Mouse (Mus musculus): ENCODE results near the gene Uevld. TPM values are rescaled to one million over a fixed set of nuclear protein-coding genes. Genes with fewer than 3 reads are reported as not detected.
"Not testable (repeated sequence)": the region's sequence is repeated elsewhere in the genome, so short reads cannot be mapped to it uniquely, and the experiment has no call there.

The Uevld gene
- polyA plus RNA-seq, 1 experiment: 11.3 TPM

DNA sequence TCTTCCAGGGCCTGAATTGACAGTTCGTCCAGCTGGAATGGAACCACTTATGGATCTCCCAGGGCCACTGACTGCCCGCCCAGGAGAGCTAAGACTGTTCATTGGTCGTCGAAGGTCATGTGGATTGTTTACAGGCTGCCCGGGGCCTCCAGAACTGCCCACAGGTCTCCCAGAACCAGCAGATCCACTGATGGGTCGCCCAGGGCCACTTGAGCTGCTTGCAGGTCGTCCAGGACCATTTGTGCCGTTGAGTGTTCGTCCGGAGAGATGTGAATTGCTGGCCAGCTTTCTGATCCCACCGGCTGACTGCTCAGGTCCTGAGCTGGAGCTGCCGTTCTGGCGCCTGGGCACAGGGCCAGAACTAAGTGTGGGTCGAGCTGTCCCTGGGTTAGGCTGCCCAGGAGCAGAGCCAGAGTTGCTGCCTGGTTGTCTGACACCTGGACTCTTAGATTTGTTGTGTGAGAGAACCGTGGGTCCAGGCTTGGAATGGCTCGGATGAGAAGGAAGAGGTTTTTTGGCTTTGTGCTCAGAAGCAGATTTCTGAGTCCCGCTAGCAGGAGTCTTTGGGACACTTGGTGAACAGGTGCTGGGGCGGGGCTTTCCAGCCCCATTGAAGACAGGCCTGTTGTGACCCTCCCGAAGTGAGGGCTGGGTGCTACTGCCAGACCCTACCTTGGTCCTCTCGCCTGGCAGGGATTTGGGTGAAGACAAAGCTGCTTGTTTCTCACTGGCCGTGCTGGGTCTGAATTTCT lies 39.5 kb upstream of the Uevld start:
- H3K4me1 ChIP-seq (ENCODE audit: control insufficient read depth, insufficient read depth, low read length): peaks cover 28% of the 10 kb centered on the region
- no peak overlapping the region for H3K27ac ChIP-seq (ENCODE audit: insufficient read depth, low read depth, low read length)
- no peak overlapping the region for H3K4me3 ChIP-seq (ENCODE audit: insufficient read depth, low read length)
- TF ChIP-seq POLR2A (IDR thresholded peaks at IDR 0.05; ENCODE audit: borderline replicate concordance, low read depth, low read length) (no peak), CTCF (IDR thresholded peaks at IDR 0.05; ENCODE audit: low read depth, low read length) (no peak)

DNA sequence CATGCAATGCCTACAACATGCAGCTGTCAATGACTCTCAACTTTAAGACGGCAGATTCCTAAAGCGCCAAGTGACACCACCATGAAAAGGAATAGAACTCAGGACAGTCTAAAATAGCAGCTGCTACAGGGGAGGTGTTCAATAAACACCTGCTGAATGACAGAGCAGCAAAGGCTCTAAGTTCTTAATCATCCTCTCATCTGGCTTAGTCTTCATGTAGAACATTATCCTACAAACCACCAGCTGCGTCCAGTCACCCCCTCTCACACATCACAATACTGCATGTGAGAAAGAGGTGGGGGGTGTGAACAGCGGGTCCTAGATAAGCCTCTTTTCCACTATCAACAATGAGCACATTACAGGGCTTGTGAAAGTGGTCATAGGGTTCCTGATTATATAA lies 38.7 kb upstream of the Uevld start:
- H3K4me3 ChIP-seq (ENCODE audit: insufficient read depth, low read length): no peak overlapping the region
- TF ChIP-seq CTCF (IDR thresholded peaks at IDR 0.05; ENCODE audit: low read depth, low read length): no peak
- TF ChIP-seq POLR2A (IDR thresholded peaks at IDR 0.05; ENCODE audit: borderline replicate concordance, low read depth, low read length): no peak
- H3K4me1 ChIP-seq (ENCODE audit: control insufficient read depth, insufficient read depth, low read length): peaks cover 29% of the 10 kb centered on the region
- H3K27ac ChIP-seq (ENCODE audit: insufficient read depth, low read depth, low read length): no peak overlapping the region

DNA sequence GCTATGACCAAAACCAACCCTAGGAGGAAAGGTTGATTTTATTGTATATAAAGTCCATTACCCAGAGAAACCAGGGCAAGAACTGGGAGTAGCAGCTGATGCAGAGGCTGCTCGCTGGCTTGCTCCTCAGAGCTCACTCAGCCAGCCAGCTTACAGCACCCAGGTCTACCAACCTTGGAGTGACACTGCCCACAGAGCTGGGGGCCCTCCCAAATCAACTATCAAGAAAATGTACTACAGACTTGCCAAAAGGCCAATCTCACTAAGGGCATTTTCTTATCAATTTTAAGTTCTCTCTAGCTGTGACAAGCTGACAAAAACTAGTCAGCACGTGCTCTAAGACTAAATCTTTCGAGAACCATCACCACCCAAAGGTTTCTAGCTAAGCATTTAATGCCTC lies 37.2 kb upstream of the Uevld start:
- H3K4me1 ChIP-seq (ENCODE audit: control insufficient read depth, insufficient read depth, low read length): peaks cover 27% of the 10 kb centered on the region
- H3K4me3 ChIP-seq (ENCODE audit: insufficient read depth, low read length): no peak overlapping the region
- no peak overlapping the region for H3K27ac ChIP-seq (ENCODE audit: insufficient read depth, low read depth, low read length)
- TF ChIP-seq CTCF (IDR thresholded peaks at IDR 0.05; ENCODE audit: low read depth, low read length): no peak
- no peak for TF ChIP-seq POLR2A (IDR thresholded peaks at IDR 0.05; ENCODE audit: borderline replicate concordance, low read depth, low read length)

DNA sequence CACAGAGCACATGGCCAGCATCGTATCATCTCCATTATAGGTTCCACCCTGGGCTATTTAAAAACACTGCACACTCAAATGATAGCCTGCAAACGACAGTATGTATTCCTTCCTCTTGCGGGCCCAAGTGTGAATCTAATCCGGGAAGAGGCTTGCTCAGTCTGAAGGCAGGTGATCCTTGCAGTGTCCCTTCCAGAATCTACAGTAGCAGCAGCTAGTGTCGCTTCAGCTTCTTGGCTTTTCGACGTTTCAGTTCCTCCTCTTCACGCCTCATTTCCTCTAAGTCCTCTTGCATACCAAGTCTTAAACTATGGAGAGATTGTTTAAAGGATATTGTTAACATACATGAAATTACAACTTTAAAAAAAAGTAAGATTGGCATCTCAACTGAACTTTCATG lies 34.8 kb upstream of the Uevld start:
- Histone ChIP-seq H3K27ac (ENCODE audit: insufficient read depth, low read depth, low read length) (no peak overlapping the region), H3K4me1 (ENCODE audit: control insufficient read depth, insufficient read depth, low read length) (peaks cover 6% of the 10 kb centered on the region), H3K4me3 (ENCODE audit: insufficient read depth, low read length) (no peak overlapping the region)
- TF ChIP-seq CTCF (IDR thresholded peaks at IDR 0.05; ENCODE audit: low read depth, low read length) (no peak), POLR2A (IDR thresholded peaks at IDR 0.05; ENCODE audit: borderline replicate concordance, low read depth, low read length) (no peak)

DNA sequence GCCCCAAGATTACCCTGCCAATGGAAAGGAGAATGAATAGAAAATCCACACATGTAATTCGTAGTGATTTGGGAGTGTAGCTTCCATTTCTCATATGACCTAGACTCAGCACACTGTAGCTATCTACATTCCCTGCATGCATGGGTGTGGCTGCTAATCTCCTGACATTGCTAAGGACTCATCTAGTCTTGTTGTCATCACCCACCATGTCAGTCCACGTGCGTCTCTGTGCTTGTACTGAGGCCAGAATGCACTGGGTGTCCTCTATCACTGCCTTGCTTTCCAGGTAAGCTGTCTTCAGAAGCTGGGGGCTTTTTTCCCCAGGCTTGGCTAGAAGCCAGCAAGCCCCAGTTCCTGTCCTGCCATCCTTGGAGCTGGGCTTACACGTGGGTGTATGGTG lies 31.1 kb upstream of the Uevld start:
- not testable (repeated sequence) for H3K4me3 ChIP-seq (ENCODE audit: insufficient read depth, low read length); H3K27ac ChIP-seq (ENCODE audit: insufficient read depth, low read depth, low read length)
- H3K4me1 ChIP-seq (ENCODE audit: control insufficient read depth, insufficient read depth, low read length): peaks cover 15% of the 10 kb centered on the region

DNA sequence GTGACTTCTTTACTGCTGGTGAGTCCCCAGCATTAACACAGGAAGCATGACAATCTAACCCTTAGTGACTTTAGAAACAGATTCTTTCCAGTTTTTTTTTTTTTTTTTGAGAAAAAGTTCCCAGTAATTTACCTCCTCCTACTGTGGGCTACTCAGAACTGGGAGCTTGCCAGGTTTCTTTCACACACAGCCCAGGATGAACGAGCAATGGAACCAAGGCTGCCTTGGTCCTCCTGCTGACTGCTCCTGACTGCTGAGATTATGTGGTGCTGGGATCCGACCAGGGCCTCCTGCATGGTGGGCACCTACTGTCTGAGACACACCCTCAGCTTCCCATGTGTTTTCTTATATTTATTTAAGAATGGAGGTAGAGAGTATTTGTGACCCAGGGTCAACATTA lies 28.7 kb upstream of the Uevld start:
- H3K27ac ChIP-seq (ENCODE audit: insufficient read depth, low read depth, low read length): no peak overlapping the region
- H3K4me3 ChIP-seq (ENCODE audit: insufficient read depth, low read length): no peak overlapping the region
- TF ChIP-seq POLR2A (IDR thresholded peaks at IDR 0.05; ENCODE audit: borderline replicate concordance, low read depth, low read length) (no peak), CTCF (IDR thresholded peaks at IDR 0.05; ENCODE audit: low read depth, low read length) (no peak)
- peaks cover 11% of the 10 kb centered on the region for H3K4me1 ChIP-seq (ENCODE audit: control insufficient read depth, insufficient read depth, low read length)

DNA sequence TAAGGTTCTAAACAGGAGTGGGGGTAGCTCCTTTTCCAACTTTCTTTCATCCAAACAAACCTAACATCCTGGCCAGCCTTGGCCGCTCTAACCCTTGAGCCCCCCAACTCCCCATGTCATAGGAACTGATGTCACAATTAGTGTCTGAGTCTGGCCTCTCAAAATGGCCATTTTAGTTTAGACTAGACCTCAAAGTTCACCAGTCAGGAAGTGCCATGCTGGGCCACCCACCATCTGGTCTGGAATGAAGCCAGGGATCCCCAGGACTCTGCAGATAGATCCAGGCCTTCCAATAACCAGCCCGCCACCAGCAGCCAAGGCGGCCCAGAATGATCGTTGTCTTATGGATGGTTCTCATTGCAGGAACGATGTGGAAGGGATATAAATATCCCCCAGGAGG lies 28.3 kb upstream of the Uevld start:
- no peak overlapping the region for H3K4me3 ChIP-seq (ENCODE audit: insufficient read depth, low read length)
- H3K27ac ChIP-seq (ENCODE audit: insufficient read depth, low read depth, low read length): no peak overlapping the region
- H3K4me1 ChIP-seq (ENCODE audit: control insufficient read depth, insufficient read depth, low read length): peaks cover 11% of the 10 kb centered on the region
- TF ChIP-seq POLR2A (IDR thresholded peaks at IDR 0.05; ENCODE audit: borderline replicate concordance, low read depth, low read length) (no peak), CTCF (IDR thresholded peaks at IDR 0.05; ENCODE audit: low read depth, low read length) (no peak)

DNA sequence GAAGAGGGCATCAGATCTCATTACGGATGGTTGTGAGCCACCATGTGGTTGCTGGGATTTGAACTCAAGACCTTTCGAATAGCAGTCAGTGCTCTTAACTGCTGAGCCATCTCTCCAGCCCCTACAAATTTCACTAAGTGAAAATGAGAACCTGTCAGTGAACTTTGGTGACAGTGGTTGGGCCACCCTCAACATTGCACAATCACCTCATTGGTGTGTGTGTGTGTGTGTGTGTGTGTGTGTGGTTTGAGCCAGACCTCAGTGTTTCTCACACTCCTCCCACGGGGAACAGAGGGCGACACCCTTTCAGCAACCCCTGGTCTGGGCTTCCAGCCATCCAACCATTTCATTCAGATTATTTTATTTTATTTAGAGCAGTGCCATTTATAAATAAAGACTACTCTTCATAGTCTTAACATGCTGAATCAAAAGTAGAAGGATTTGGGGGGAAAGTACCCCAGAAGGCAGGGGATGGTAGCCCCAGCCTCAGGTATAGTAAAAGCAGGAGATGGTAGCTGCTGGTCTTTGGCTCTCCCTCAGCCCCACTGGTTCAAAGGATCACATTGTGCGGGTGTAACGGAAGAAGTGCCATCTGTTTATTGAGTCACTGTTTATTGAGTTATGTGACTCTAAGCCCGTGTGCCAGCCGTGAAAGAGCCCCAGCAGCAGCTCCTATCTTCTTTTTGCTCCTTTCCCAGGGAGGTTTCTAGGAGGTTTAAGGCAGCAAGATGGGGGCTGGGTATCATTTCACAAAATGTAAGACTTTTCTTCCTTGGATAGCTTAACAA lies 27.6 kb upstream of the Uevld start:
- no peak overlapping the region for H3K27ac ChIP-seq (ENCODE audit: insufficient read depth, low read depth, low read length)
- peaks cover 11% of the 10 kb centered on the region for H3K4me1 ChIP-seq (ENCODE audit: control insufficient read depth, insufficient read depth, low read length)
- no peak overlapping the region for H3K4me3 ChIP-seq (ENCODE audit: insufficient read depth, low read length)
- TF ChIP-seq CTCF (IDR thresholded peaks at IDR 0.05; ENCODE audit: low read depth, low read length) (no peak), POLR2A (IDR thresholded peaks at IDR 0.05; ENCODE audit: borderline replicate concordance, low read depth, low read length) (no peak)

DNA sequence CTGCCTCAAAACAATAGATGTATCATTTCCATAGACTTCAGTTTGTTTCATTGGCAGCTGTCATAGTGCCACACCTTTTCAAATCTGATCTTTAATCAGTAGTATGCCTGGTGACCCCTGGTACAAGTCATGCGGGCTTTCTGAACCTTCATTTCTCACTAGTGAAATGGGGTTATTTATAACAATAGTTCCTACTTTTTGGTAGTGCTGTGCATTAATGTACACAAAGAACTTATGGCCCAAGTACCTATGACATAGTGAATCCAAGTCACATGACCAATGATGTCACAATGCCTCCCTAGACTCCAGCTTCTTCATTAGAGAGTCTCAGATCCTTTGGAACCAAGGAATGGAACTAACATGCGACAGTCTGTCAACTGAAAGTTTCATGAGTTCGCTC lies 25.0 kb upstream of the Uevld start, which contains the start of gene Gm9999:
Gene Gm9999 (plus strand): TSS at position 301 of the 400 bp plus-strand sequence.
- Histone ChIP-seq H3K27ac (ENCODE audit: insufficient read depth, low read depth, low read length) (no peak within 1 kb of the TSS), H3K4me1 (ENCODE audit: control insufficient read depth, insufficient read depth, low read length) (peaks cover 11% of the 10 kb centered on the region), H3K4me3 (ENCODE audit: insufficient read depth, low read length) (no peak within 1 kb of the TSS)
- TF ChIP-seq POLR2A (IDR thresholded peaks at IDR 0.05; ENCODE audit: borderline replicate concordance, low read depth, low read length) (no peak), CTCF (IDR thresholded peaks at IDR 0.05; ENCODE audit: low read depth, low read length) (no peak)

DNA sequence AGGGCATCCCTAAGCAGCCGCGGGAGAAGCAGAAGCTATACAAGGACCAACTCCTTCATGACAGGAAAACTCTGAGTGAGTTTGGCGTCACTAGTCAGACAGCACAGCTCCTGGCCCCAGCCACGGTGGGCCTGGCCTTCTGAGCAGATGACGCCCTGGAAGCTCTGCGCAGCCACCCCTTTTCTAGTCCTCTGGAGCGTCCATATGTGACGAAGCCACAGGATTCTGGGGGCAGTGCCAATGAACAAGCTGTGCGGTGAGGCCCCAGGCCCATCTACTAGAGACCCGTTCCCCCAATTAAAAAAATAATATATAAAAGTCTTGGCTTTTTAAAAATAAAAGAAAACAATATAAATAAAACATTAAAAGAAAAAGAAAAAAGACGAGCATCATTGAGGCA lies 17.1 kb upstream of the Uevld start:
- H3K4me1 ChIP-seq (ENCODE audit: control insufficient read depth, insufficient read depth, low read length): no peaks in the 10 kb centered on the region
- TF ChIP-seq POLR2A (IDR thresholded peaks at IDR 0.05; ENCODE audit: borderline replicate concordance, low read depth, low read length) (no peak), CTCF (IDR thresholded peaks at IDR 0.05; ENCODE audit: low read depth, low read length) (no peak)
- no peak overlapping the region for H3K4me3 ChIP-seq (ENCODE audit: insufficient read depth, low read length)
- no peak overlapping the region for H3K27ac ChIP-seq (ENCODE audit: insufficient read depth, low read depth, low read length)

Data from bone marrow macrophage, adult 2 months (primary cell).